Mouse (Mus musculus) urinary bladder, postnatal 14 days (tissue): ENCODE results near the gene Hist2h4.
"Not testable (repeated sequence)": the region's sequence is repeated elsewhere in the genome, so short reads cannot be mapped to it uniquely, and the experiment has no call there.

Experiments used
- DNase-seq: peaks from one replicate; pipeline ENCODE4 v3.0.0; 2021; ENCODE audit warnings: low spot score

The Hist2h4 gene

DNA sequence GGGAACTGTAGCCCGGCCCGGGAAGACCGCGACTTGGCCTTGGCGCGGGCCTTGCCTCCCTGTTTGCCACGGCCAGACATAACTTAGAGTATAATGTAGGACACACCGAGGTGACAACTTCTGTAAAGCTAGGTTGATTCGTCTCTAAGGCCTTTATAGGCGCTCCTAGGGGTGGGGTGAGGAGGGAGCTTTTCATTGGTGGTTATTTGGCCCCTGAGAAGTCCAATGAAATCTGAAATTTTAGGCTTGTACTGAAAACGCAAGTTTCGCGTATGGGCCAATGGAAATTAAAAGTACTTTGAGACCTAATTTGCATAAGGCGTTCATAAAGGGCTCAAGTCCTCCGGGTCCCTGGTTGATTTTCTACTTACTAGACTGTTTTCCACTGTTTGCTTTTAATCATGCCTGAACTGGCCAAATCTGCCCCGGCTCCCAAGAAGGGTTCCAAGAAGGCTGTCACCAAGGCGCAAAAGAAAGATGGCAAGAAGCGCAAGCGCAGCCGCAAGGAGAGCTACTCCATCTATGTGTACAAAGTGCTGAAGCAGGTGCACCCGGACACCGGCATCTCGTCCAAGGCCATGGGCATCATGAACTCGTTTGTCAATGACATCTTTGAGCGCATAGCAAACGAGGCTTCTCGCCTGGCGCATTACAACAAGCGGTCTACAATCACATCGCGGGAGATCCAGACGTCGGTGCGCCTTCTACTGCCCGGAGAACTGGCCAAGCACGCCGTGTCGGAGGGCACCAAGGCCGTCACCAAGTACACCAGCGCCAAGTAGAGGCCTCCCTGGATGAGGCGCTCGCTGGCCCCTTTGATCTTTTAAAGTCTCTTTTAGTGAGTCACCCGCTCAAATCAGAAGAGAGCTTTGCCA is 42.1 kb downstream of the Hist2h4 start, which contains the start of the genes Hist2h2ac and Hist2h2be:
Gene Hist2h2ac (minus strand): TSS at position 116 of the 875 bp plus-strand sequence.
Gene Hist2h2be (plus strand): TSS at position 355 of the 875 bp plus-strand sequence.
- peak; percentile 85 for DNase-seq

DNA sequence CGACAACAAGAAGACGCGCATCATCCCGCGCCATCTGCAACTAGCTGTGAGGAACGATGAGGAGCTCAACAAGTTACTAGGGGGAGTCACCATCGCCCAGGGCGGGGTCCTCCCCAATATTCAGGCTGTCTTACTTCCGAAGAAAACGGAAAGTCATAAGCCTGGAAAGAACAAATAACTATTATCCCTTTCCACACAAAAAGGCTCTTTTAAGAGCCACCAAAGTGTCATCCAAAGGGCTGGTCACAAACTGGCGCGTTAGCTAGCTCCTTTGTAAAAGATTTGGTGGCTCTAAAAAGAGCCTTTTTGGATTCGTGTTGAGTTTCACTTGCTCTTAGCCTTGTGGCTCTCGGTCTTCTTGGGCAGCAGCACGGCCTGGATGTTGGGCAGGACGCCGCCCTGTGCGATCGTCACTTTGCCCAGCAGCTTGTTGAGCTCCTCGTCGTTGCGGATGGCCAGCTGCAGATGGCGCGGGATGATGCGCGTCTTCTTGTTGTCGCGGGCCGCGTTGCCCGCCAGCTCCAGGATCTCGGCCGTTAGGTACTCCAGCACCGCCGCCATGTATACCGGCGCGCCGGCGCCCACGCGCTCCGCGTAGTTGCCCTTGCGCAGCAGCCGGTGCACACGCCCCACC is 42.9 kb downstream of the Hist2h4 start:
- not testable (repeated sequence) for DNase-seq

DNA sequence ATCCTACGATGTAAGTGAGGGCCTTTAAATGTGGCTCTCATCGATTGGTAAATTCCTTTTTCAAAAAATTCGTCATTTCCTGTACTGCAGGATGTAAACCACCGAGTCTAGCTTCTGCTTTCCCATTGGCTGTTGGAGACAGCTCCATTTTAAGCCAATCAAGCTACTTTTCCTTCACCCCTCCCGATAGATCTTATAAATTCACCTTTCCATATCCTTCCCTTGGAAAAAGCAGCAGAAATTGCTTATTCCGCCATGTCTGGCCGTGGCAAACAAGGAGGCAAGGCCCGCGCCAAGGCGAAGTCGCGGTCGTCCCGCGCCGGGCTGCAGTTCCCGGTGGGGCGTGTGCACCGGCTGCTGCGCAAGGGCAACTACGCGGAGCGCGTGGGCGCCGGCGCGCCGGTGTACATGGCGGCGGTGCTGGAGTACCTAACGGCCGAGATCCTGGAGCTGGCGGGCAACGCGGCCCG is 43.4 kb downstream of the Hist2h4 start, which contains the start of the genes Bola1 and Hist2h2ab:
Gene Bola1 (minus strand): TSS at position 49 of the 470 bp plus-strand sequence.
Gene Hist2h2ab (plus strand): TSS at position 205 of the 470 bp plus-strand sequence.
- DNase-seq = peak; percentile 66

DNA sequence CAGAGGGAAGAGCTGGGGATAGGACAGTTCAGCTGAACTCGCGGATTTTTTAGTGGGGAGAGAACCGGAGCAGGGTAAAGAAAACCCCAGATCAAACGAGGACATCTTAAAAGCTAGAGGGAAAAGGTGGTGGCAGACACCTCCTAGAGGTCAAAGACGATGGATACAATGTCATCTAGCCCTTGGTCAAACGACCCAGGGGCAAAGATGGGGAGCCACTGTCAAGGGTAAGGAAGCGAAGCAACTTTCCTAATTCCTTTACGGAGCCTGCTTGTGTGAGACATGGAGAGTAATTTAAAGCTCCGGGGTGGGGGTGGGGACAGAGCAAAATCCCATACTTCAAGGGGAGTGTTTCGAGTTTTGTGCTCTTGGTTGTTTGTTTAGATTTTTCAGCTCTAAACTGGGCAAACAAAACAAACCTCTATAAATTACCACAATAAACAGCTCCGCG is 43.9 kb downstream of the Hist2h4 start:
- DNase-seq = no peak
